Mouse (Mus musculus) testis, adult 2 months (tissue): ENCODE data around the gene Foxn3.

Experiments used
- CTCF ChIP-seq: fragments of 200-500 bp; IDR thresholded peaks from 2 replicates; pipeline ENCODE4 v1.5.1; 2012; ENCODE audit warnings: low read depth, mild to moderate bottlenecking, inconsistent platforms, low read length, moderate library complexity; ENCODE audit not compliant: control insufficient read depth, insufficient read depth, insufficient replicate concordance
- POLR2A ChIP-seq: fragments of 200-500 bp; IDR thresholded peaks from 2 replicates; pipeline ENCODE4 v1.6.1; 2012; ENCODE audit warnings: low read depth, mild to moderate bottlenecking, inconsistent platforms, low read length, moderate library complexity; ENCODE audit not compliant: control insufficient read depth

GRCm38 (mm10) chr12:99163342-99163682 is 400.1 kb downstream of the Foxn3 start:
- no peak for TF ChIP-seq CTCF
- no peak for TF ChIP-seq POLR2A
